Mouse (Mus musculus) urinary bladder, postnatal 25 days (tissue): ENCODE data around the gene Hs2st1.

Source experiments
- DNase-seq: peaks from one replicate; pipeline ENCODE4 v3.0.0; 2022; ENCODE audit warnings: low spot score

The Hs2st1 gene

DNA sequence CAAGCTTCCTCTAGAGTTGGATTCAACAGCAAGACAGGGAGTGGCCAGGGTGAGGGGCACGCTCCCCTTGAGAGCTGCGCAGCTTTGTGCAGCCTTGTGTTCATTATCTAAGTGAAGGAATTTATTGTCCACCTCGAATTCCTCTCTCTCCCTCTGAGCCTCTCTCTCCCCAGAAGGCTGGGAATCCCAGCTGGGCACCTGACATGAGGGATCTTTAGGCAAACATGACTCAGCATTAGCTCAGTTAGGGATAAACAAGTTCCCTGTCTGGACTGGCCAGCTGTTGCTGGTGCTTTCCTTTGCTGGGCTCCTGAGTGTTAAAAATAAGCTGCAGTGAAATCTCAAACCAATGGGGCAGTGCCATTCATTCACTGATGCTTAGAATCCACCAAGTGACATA, 63.8 kb downstream of the Hs2st1 start:
- DNase-seq, result no peak

DNA sequence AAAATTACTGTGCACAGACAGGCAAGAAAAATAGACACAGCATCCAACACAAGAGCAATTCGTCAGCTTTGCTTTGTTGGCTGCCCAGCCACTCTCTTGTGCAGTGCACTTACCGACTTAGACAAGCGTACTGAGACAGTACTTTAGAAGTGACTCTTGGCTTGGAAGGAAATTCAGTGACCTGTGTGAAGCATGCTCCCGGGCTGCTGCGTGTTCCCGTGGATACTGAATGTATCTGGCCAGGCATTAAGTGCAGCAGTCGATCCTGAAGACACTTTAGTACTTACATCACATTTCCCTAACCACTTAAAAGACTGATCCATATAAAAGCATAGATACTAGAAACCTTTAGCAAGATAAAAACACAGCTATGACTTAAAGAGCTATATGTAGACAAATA, 68.1 kb downstream of the Hs2st1 start:
- DNase-seq, result no peak

DNA sequence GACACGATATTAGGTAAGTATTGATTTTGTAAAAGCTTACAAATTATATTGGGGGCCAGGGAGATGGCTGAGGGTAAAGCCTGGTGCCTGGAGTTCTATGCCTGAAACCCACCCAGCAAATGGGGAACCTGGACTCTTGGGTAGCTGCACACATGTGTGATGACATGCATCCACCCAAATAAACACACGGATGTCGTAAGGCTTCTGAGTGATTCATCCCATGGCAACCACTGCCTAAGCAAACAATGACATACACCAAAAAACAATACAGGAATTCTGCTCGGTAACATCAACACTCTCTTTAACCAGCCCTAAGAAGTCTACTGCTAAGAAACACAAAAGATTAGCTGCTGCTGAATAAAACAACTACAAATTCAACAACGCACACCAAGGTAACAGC, 73.2 kb downstream of the Hs2st1 start:
- no peak for DNase-seq

DNA sequence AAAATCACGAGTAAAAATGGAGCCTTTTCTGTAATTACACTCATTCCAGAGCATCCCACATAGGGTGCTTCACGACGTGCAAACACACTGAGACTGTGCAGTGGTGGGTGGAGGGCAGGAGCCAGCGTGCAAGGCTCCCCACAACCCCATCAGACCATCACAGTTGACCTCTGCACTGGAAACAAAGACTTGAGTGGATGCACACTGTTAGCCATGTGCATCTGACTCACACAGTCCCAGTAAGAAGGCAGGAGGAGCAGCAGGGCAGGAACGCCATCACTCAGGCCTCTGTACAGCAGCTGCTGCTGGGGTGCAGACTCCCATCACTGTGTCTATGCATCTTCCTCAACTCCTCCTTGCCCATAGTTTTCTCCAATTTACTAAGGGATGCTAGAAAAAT, 75.1 kb downstream of the Hs2st1 start:
- DNase-seq, result no peak

DNA sequence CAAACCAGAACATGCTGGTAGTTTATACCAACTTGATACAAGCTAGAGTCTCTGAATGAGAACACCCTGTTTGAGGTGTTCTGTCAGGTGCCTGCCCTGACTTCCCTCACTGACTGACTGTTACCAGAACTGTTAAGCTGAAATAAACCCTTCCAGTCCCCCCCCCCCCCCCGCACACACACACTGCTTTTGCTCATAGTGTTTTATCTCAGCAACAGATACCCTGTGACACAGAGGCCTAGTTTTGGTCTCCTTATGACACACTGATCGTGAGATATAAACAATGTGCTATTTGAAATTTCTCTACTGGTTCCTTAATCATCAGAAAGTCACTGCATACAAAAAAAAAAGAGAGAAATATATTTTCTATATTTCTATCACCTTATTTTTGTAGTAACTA, 81.2 kb downstream of the Hs2st1 start:
- DNase-seq, result no peak

DNA sequence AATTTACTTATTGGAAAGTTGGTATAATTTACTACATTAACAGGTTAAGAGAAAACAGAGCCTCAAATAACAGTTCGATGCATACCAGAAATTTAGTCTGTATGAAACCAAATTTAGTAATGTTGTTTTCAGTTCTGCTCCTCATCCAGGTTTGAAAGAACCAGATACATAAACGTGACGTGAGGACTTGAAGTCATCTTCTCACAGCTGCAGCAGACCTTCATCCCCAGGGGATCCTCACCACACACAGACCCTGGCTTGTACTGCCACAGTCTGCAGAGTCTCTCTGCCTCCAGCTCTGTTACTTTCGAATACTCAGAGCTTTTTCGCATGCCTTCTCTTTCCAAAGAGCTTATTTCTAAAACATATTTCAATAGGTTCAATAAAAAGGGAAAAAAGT, 89.4 kb downstream of the Hs2st1 start:
- no peak for DNase-seq

DNA sequence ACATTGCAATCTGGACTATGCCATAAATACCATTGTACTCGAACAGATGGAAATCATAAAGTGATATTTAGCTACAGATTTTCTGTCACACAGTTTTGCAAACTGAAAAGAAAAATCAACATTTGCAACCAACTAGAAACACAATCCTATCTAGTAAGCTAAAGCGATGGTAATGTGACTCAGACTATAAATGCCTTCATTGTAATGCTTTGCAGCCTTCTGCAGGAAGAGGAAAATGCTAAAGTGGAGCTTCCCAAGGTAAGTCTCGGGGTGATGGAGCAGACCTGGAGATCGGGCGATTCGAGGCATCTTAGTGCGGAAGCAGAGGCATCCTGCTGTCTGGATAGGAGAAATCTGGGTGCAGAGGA, 91.6 kb downstream of the Hs2st1 start:
- no peak for DNase-seq

DNA sequence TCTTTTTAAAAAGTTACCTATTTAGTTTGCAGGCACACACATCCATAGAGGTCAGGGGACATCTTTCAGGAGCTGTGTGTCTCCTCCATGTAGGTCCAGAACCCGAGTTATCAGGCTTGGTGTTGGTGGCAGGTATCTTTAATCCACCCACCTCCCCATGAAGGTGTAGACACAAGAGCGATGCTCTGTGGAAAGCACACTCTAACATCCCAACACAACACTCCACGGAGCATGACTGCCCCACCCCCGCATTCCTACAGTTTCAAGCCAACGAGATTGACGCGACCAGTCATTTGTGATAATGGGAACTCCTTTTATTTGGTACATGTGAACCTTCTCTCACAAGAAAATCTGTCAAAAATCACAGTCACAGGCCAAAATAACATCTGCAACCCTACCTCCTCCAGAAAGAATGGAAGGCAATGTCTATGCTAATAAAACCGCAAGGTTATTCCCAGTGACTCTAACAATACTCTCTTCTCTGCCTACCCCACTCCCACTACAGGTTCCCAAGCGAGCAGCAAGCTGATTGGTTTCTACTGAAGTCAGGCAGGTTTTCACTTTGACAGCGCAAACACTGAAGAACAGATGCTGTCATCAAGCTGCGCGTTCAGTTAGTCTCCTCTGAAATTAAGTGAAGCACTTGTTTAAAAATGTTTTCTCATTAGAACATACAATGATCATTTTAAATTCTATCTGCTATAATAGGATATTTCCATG, 92.1 kb downstream of the Hs2st1 start:
- DNase-seq, result no peak

DNA sequence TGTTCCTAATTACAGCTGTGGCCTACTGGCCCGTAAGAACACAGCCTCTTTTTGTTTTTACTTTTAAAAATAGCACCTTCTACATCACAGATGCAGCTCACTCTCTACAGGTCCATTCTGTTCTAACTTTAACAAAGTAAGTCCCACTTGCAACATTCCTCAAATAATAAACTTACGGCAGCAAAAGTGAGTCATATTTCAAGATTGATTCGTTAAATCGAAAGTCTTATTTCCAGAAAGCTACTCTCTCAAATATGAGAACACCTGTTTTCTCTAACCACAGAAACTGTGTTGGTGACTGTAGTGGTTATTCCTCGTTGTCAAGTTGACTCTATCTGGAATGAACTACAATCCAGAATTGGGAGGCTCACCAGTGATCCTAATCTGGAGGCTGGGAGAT, 94.1 kb downstream of the Hs2st1 start:
- no peak for DNase-seq

DNA sequence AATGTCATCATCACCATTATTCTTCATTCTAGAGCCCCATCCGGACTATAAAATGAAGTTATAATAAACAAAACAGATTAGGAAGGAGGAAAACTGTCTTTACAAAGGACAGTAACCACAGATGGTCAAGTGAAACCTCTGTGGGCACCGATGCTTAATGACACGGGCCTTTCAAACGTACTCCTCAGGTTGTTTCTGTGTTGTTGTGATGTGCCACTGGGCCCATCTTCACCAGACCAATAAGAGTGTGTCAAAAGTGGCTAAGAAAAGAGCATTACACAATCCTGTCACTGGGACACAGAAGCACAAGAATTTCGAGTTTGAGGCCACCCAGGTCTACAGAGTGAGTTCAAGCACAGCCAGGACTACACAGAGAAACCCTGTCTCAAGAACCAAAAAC, 95.3 kb downstream of the Hs2st1 start:
- DNase-seq, result no peak

DNA sequence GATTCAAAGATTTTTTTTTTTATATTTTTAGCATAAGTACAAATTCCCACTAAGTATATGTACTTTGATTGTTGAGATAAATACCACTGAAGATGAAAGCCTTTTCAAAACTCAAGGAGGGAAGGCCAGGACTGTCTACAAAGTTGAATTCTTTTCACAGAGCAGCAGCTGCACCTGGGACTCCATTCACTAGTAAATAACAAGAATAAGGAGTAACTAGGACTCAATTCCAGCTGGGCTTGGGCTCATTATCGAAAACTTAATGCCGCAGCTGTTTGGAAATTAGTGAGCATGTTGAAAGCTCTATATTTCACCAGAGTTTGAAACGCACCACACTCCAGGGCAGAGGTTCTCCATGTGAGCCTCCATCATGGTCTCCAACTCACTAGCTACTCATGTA, 98.0 kb downstream of the Hs2st1 start:
- DNase-seq, result no peak

DNA sequence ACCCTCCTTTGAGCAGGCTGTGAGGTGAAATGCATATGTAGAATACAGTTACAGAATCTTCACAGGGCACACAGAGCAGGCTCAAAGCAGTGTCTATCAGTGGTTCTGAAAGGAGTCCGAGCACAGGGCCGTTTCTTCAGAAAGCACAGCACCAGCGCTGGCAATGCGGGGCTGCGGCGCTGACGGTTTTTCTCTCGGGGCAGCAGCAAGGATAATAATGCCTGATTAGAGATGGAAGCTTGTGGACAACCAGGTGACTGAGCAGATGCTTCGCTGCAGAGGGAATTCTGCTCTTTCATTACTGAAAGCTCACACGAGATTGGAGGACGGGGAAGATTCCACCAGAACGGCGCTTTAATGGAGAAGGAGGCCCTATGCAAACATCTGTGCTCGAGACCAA, 99.1 kb downstream of the Hs2st1 start:
- no peak for DNase-seq

DNA sequence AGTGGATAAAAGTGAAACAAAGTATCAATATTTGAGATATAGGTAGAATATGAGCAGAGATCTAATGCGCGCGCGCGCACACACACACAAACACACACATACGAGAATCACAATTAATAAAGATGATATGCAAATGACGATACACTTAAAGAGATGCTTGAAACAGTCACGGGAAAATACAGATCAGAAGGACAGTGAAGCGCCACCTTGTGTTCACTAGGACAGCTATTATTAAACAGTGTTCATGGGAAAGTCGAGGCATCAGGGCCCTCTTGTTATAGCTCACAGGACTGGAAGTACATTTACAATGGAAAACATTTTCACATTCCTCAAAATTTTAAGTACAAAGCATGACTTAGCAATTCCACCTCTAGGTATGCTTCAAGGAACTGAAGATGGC, 102.5 kb downstream of the Hs2st1 start:
- DNase-seq, result no peak

DNA sequence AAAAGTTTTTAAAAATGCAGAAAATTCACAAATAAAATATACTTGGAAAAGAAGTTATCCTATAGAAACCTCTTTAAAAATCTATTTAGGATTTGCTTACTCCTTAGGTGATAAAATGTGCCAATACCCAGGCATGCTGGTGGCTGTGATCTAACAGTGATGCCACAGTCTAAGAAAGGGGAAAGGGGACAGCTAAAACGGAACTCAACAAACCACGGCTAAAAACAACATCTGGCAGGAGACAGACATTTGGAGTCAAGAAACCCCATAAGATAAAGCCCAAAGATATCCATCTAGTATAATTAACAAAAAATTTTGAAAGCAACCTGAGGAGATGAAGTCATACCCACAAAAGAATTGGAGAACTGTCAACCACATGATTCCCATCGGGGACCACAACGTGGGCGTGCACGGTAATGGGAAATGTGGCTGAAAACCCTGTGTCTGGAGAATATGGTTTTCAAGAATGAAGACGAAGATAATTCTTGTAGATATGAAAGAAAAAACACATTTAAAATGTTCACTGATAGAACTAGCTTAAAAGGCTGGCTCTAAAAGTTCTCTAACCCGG, 103.8 kb downstream of the Hs2st1 start:
- no peak for DNase-seq

DNA sequence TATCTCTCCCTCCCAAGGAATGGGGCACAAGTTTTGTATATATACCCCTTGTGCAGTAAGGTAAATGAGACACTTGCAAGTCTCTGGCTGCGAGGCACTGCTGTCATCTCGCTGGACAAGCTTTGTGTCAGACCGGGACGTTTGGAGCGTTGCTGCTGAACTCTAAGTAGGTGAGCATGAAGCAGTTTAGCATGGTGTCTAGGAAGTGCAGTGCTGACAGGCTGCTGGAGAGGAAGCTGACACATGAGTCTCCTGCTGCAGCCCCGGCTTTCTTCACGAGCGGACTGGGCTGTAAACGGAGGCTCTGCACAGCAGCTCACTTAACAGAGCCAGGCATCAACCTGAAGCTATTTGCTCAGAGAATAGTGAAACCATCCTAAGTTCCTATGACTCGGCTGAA, 107.3 kb downstream of the Hs2st1 start:
- no peak for DNase-seq

DNA sequence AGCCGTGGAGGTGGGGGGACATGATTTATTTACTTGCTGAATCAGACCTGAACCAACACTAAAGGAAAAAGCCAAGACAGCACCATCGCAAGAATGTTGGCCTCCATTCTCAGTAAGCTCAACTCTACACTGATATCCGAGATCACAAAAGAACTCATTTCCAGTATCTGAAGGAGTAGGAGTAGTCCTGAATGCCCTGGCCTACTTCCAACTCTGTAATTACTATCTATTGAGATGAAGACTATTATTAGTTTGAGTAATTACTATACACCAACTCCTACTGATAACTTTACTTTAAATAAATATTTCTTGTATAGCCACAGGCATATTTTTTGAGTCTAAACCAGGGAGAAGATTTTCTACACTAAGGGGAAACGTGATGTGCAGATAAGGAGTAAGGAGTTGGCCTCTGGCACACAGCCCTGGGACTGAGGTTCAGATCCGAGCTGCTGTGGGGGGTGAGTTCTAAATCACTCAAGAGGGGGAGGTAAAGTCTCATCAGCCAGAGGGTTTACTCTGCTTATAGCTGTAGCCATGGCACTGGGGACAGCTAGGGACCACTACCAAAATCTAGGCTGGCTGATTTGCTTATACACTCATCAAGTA, 109.7 kb downstream of the Hs2st1 start:
- no peak for DNase-seq

DNA sequence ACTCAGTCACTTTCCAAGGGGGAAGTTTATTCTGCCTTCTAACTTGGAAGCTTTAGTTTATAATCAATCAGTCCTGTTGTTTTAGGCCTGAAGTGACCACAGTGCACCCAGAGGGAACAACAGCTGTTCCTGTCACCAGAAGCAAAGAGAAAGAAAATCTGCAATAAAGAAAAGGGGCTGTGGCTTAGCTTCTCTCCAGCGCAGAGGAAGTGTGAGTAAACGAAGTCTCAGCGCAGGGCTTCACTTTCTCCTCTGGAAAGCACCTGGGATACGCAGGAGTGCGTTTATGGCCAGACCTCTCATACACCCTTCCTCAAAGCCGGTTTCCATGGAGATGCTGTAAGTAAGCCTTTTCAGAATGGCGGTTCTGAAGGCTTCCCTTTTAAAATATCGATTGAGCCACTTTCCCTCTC, 110.7 kb downstream of the Hs2st1 start:
- no peak for DNase-seq

DNA sequence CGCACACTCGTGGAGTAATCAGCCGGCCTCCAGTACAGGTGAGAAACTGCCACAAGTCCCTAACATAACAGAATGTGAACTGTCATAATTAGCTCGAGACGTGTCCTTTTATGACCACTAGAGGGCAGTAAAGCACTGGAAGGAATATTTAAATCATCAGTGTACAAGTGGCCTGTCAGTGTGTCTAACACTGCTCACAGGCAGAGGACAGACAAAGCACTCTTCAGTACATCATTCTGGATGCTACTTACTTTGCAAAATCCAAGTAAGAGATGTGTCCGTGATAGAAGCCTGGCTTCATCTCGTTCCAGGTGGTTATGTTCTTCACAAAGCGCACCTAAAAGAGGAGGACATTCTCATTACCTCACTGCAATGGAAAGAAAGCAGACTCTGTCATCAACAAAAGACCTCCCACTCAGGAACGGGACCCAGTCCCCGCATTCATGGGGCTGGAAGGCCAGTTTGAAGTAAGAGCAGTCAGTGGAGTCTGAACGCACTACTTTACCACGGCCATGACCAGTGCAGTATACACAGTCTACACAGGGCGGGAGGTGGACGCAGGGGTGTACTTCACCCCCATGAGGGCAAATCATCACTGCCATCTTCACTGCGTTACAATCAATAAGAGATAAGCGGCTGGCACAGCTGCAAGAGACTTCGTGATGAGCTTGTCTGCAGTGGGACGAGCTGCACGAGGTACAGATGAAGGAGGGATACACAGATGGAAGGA, 116.1 kb downstream of the Hs2st1 start:
- DNase-seq, result peak; percentile 19

DNA sequence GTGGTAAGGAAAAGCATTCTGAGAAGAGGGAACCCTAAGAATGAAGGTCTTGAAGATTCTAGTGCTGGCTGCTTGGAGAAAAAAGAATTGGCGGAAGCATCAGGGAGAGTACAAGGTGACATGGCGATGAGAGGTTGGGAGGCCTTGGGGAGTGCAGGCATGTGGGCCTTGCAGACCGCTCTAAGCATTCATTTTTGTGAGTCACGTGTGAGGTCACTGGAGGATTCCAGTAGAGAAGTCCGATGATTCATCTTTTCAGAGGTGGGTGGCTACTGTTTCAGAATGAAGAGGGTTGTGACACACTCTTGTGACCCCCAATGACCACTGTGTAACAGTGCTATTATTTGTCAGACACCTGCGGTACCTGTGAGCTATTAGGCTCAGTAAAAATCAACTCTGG, 121.0 kb downstream of the Hs2st1 start:
- DNase-seq, result no peak

DNA sequence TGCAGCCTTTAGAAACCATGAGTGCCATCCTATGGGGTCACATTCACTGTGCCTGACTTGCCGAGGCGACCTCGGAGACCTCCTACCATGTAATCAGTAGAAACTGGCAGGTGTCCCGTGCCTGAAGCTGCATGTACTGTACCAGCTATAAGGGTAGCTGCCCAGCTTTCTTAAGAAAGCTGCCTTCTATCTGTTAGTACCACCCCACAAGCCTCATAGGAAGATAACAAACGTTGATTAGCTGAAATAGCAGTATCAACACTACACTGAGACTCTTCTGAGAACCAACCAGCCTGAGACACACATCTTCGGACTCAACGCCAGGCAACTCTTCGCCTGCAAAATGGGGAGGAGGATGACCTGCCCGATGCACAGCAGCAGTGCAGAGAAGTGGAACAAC, 122.1 kb downstream of the Hs2st1 start:
- DNase-seq, result no peak

DNA sequence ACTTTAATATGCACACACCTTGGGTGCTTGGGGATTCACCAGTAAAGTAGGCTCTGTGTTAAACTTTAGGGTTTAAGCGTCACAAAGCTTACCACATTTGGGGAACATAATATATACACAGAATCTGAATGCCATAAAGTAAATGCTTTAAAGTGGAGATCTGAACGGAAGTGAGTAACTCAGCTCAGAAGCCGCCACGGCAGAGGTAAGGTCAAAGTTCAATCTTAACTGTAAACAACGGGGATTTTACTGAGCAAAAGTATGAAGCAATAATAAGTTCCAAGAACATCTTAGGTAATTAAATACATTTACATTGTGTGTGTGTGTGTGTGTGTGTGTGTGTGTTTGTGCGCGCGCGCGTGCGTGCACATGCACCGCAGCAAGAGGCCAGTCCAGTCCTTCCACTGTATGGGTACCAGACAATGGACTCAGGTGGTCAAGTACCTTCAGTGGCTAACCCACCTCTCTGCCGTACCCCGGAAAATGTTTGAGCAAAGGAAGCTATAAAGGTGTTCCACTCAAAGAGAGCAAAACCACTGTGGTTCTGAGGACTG, 123.8 kb downstream of the Hs2st1 start:
- no peak for DNase-seq

DNA sequence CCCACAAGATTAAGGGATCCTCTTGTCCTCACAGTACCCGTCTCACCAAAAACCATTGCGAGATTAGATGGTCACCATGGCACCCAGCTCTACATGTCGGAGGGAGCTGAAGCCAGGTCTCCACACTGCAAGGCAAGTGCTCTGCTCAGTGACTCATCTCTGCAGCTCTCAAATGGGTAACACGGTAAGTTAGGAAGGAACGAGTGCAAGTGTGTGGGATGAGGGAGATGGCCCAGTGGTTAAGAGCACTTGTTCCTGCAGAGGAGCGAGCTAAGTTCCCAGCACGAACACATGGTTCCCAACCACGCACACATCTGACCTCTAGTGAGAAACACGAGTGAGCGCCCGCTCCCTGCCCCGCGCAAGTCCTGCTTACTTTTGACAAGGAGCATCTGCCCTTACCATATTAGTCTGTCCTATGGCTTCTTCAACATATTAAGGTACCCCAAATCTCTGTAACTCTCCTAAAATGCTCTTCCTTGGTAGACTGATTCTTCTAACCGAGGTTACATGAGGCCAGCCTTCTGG, 132.0 kb downstream of the Hs2st1 start:
- DNase-seq, result no peak

DNA sequence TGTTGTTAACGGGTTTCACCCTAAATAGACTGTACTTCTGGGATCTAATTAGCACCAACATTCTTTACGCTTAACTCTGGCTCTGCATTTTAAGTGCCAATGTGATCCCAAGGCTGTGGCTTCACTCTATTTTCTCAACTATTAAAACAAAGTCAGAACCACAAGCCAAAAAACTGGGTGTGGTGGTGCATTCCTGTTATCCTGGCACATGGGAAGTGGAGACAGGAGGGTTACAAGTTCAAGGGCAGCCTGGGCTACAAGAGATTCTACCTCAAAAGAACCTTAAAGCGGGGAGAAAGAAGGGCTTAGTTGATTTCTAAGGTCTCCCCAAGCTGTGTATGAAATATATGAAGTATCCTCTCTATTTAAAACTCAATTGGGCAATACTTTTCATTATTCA, 133.9 kb downstream of the Hs2st1 start:
- no peak for DNase-seq
